Mouse (Mus musculus) liver (tissue): ENCODE measurements around the gene Ssr2.

Experiments used
- DNase-seq: peaks from one replicate; pipeline ENCODE4 v3.0.0-alpha.2; 2020; ENCODE audit warnings: mixed read lengths

The Ssr2 gene

DNA sequence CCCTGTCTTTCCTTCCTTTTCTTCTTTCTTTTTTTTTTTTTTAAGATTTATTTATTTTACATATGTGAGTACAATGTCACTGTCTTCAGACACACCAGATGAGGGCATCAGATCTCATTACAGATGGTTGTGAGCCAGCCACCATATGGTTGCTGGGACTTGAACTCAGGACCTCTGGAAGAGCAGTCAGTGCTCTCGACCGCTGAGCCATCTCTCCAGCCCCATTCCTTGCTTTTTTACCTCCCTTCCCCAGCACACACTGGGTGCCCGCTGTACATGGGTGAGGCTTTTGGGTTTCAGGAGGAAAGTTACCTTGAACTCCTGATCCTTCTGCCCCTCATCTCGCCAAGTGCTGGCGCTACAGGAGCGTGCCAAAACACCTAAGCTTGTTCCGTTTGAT is 49.9 kb downstream of the Ssr2 start:
- no peak for DNase-seq

DNA sequence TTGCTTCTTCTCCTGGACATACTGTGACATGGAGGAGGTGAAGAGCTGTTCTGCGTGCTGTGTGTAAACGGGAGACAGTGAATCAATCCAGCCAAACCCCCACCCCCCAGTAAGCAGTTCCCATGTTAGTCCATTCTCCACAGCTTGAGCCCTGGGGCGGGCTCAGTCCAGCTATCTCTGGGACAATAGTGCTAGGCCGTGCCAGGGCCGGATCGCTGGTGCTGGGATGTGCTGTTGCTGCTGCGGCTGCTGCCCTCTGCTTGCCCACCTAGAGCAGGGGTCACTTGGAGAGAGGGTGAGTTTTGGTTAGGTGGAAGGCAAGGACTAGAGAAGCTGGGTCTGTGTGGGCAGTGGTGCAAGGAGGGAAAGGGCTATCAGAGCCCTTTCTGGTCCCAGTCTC is 50.6 kb downstream of the Ssr2 start:
- no peak for DNase-seq

DNA sequence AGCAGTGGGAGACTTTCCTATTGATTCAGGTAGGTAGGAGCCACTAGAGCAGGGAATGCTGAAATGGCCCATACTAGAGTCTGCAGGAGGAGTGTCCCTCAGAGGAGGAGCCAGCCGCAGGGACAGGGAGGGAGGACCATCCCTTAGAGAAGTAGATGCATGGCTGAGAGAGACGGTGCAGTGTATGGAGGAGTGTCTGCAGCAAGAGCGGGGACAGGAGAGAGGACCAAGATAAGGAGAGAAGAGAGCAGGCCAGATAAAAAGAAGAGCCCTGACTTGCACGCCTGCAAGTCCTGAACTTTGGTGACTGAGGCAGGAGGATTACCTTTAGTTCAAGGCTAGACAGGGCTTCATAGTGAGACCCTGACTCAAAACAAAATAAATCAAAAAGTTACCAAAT is 51.4 kb downstream of the Ssr2 start:
- DNase-seq = peak; percentile 62

DNA sequence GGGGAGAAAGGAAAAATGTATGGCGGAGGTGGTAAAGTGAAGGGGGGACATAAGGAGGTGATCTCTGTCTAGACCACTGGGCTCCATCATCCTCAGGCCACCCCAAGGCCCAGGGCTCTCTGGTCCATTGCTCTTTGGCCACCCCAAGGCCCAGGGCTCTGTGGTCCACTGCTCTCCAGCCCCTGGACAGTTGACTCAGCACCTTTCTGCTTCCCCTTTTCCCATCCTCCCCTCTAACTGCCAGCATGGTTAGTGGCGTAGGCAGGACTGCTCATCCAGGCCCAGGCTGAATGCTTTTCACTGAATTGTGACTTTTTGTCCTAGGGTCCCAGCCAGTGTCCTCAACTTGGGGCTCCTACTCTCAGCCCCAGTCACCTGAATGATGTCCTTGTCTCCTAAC is 51.9 kb downstream of the Ssr2 start:
- no peak for DNase-seq

DNA sequence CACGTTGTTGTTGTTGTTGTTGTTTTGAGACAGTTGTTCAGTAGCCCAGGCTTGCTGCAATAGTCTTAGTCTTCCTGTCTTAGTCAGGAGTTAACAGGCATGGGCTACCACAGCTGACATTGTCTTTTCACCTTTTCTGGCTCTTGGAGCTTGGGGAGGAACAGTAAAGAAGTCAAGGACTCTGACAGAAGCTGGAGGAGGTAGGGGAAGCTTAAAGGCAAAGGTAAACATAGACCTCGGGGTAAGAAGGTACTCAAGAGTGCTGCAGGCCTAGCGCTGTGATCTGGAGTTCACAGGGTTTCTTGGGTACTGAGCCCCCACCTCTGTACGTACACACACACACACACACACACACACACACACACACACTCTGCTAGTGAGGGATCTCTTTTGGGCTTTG is 53.1 kb downstream of the Ssr2 start:
- no peak for DNase-seq

DNA sequence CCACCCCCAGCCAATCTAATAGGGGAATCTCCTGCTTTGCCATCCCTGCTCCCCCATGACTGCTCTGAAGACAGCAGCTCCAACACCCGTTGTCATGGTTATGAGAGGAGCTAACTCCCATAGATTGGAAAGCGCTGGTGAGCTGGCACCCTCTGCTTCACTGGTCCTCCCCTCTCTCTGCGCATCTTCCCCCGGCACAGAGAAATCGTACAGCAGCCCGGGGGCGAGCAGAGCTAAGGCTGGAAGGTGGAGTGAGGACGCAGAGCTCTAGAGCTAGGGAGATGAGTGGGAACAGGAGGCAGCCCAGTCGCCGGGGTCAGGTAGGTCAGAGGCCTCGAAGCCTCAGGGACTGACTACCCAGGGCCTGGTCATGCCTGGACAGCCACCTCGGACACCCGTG is 53.6 kb downstream of the Ssr2 start:
- no peak for DNase-seq

DNA sequence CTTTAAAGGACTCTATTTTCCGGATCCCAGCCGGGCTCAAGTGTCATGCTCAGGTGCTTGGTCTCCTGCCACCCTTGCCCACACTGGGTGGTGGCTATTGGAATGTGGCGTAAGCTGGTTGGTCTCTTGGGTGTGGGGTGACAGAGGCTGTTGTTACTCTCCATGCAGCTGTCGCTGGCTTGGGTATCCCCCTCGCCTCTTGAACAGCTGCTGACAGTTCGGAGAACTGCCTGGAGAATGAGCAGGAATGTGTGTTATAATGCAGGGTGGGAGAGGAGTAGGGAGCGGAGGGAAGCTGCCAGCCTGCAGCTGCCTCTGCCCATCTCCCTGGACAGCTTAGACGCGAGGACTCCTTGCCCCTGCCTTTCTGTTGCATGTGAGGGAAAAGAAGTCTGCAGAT is 54.3 kb downstream of the Ssr2 start:
- DNase-seq = no peak

DNA sequence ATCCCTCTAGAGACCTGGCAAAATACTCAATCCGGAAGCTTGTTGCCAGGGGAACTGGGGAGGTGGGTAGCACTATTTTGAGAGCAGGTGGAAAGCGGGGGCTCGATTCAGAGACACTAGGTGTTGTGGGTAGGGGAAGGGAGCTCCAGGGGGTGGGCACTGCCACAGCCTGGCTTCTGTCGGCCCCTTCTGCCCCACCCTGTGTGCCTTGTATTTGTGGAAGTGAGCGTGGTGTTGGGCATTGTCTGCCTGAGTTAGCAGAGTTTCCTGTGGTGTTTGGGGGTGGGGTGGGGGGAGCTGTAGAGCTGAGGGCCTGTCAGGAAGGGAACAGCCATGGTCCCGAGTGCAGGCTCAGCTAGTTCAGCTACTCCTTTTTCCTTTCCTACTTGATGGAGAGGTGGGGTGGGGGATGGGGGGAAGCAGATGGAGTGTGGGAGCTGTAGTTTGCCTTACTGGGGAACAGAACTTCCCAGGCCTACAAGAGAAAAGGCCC is 55.2 kb downstream of the Ssr2 start:
- DNase-seq = peak; percentile 26

DNA sequence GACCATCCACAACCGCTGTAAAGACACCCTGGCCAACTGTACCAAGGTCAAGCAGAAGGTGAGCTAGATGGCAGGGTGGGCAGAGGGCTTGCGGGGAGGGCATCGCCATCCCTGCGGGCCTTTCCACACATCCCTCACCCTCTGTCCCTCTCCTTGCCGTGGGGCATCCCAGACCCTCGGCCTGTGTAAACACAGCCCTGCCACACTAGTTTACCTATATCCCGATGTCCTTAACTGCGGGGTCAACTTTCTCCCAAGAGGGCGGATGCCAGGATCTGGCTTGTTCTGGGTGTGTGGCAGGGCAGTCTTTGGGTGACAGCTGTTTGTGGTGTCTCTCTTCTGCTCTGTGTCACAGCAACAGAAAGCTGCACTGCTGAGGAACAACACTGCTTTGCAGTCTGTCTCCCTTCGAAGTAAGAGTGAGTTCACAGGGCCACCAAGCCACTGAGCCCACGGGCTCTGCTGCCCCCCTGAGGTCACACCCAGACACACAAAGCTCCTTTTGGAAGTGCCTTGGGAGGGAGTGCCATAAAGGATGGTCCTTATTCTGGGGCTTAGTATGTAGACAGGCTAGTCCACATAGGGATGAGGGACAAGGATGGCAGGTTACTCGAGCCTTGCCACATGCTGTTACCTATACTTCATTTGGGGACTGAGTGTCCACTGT is 56.4 kb downstream of the Ssr2 start:
- peak; percentile 37 for DNase-seq

DNA sequence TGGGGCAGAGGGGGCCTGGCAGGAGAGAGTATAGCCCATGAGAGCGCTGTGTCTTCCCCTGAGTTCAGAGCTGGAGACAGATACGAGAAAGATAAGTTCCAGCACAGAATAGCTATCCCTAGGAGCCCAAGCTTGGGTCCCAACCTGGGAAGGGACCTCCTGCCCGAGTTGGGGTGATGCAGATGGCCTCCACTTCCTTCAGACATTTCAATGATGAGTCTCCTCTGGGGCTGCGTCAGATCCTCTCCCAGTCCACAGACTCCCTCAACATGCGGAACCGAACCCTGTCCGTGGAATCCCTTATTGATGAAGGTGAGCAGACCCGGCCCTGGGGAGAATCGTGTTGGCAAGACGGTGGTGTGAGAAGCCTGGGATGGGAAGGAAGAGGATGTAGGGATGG is 57.4 kb downstream of the Ssr2 start:
- no peak for DNase-seq

DNA sequence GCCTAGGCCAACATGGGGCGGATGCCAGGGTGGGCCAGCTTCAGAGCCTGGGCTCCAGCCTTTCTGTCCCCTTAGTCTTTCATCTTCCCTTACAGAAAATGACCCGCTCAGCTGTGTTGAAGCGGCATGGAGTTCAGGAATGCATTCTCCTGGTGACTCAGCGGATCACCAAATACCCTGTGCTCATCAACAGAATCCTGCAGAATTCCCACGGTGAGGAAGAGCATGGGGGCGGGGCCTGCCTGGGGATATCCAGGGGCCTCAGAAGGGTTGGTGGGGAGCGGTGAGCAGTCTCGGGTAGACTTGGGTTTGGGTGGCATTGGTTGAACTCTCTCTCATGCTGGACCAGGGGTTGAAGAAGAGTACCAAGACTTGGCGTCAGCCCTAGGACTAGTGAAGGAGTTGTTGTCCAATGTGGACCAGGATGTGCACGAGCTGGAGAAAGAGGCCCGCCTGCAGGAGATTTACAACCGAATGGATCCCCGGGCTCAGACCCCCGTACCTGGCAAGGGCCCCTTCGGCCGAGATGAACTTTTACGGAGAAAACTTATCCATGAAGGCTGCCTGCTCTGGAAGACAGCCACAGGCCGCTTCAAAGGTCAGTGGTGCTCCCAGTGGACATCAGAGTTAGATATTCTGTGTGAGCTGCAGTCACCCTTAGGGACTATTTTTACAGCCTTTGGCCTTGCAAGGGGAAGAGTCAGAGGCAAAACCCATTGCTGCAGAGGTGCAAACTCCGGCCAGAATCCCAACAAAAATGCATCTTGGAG is 60.0 kb downstream of the Ssr2 start:
- DNase-seq = no peak

DNA sequence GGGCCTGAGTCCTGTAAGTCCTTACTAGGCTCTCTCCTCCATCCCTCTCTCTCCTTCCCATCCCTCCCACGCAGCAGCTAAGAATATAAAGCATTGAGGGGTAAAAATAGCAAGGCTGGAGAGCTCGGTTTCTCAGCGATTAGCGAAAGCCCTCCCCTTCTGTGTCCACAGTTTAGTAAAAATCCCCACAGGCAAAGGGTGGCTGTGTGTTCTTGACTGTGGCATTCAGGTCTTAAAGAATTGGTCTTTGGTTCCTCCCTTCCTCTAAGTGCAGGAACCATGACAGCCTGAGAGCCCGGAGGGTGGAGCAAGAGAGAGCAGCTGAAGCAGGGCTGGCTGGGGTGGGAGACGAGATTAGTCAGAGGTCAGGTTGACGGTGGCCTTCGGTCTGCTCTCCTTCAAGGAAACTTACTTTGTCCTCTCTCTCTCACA is 60.9 kb downstream of the Ssr2 start:
- no peak for DNase-seq

DNA sequence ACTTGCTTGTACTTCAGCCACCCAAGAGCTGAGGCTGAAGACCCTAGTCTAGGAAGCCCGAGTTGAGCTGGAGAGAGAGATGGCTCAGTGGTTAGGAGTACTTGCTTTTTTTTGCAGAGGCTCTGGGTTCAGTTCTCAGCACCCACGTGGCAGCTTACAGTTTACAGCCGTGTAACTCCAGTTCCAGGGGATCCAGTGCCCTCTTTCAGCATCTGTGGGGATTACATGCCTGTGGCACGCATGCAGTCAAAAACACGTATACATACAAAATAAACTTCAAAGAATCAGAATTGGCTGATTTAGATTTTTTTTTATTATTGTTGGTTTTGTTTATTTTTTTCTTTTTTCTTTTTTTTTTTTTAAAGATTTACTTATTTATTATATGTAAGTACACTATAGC is 61.5 kb downstream of the Ssr2 start:
- no peak for DNase-seq
